Mouse (Mus musculus): ENCODE measurements around the gene Fam166a. TPM values are rescaled to one million over a fixed set of nuclear protein-coding genes. Genes with fewer than 3 reads are reported as not detected.

Gene Fam166a
- polyA plus RNA-seq, 1 experiment from 2014 or later, result not detected

GRCm38 (mm10) chr2:25200631-25201030 is 17.9 kb upstream of the Fam166a start:
- H3K4me1 ChIP-seq (replicated peaks), result peaks cover 15% of the 10 kb centered on the region
- 96% methylated on average over 2 of the region's 2 CpGs for WGBS
- peaks cover 17% of the 10 kb centered on the region for H3K27me3 ChIP-seq
- H3K27ac ChIP-seq, result no peak overlapping the region
- H3K9ac ChIP-seq (replicated peaks), result no peak overlapping the region
- no peaks in the 10 kb centered on the region for H3K9me3 ChIP-seq
- H3K36me3 ChIP-seq, result peaks cover 70% of the 10 kb centered on the region
- no peak for ATAC-seq (ENCODE audit: insufficient number of reproducible peaks, insufficient read depth, low FRiP score, low TSS enrichment, low read depth)
- no peak overlapping the region for H3K4me3 ChIP-seq (replicated peaks)
- H3K4me2 ChIP-seq, result no peak overlapping the region

GRCm38 (mm10) chr2:25203631-25204214 is 14.8 kb upstream of the Fam166a start:
- no peaks in the 10 kb centered on the region for H3K27me3 ChIP-seq
- no peak overlapping the region for H3K27ac ChIP-seq
- no peaks in the 10 kb centered on the region for H3K4me1 ChIP-seq (replicated peaks)
- no peaks in the 10 kb centered on the region for H3K9me3 ChIP-seq
- no peak overlapping the region for H3K9ac ChIP-seq (replicated peaks)
- H3K36me3 ChIP-seq, result peaks cover 96% of the 10 kb centered on the region
- no peak overlapping the region for H3K4me2 ChIP-seq
- whole genome bisulfite sequencing, result 68% methylated on average over 4 of the region's 4 CpGs
- H3K4me3 ChIP-seq (replicated peaks), result no peak overlapping the region
- ATAC-seq (ENCODE audit: insufficient number of reproducible peaks, insufficient read depth, low FRiP score, low TSS enrichment, low read depth), result no peak

- Histone ChIP-seq H3K4me3 (replicated peaks) (no peak overlapping the region), H3K27ac (no peak overlapping the region), H3K4me1 (replicated peaks) (peaks cover 14% of the 10 kb centered on the region), H3K9me3 (no peaks in the 10 kb centered on the region), H3K4me2 (no peak overlapping the region), H3K9ac (replicated peaks) (no peak overlapping the region), H3K36me3 (peaks cover 64% of the 10 kb centered on the region), H3K27me3 (no peaks in the 10 kb centered on the region)
- ATAC-seq (ENCODE audit: insufficient number of reproducible peaks, insufficient read depth, low FRiP score, low TSS enrichment, low read depth), result no peak
- WGBS, result 84% methylated on average over 1 of the region's 1 CpGs
Measured at GRCm38 (mm10) chr2:25207593-25207992, 11.0 kb upstream of the Fam166a start.

- peak overlapping the region; percentile 92 for H3K27ac ChIP-seq
- peaks cover 14% of the 10 kb centered on the region for H3K4me1 ChIP-seq (replicated peaks)
- H3K36me3 ChIP-seq, result peaks cover 33% of the 10 kb centered on the region
- H3K4me2 ChIP-seq, result peak overlapping the region; percentile 94
- no peaks in the 10 kb centered on the region for H3K9me3 ChIP-seq
- no peak for ATAC-seq (ENCODE audit: insufficient number of reproducible peaks, insufficient read depth, low FRiP score, low TSS enrichment, low read depth)
- peak overlapping the region; percentile 90 for H3K9ac ChIP-seq (replicated peaks)
- H3K27me3 ChIP-seq, result peaks cover 19% of the 10 kb centered on the region
- peak overlapping the region; percentile 83 for H3K4me3 ChIP-seq (replicated peaks)
- WGBS, result under 1% methylated on average over 24 of the region's 24 CpGs
Measured at GRCm38 (mm10) chr2:25210686-25211085, 7.9 kb upstream of the Fam166a start.

GRCm38 (mm10) chr2:25211121-25211670 is 7.3 kb upstream of the Fam166a start, which contains the start of gene Nelfb:
Gene Nelfb, minus strand, starts transcription at chr2:25211489.
- H3K27ac ChIP-seq, result peak within 1 kb of the TSS; percentile 92
- peaks cover 28% of the 10 kb centered on the region for H3K36me3 ChIP-seq
- H3K9ac ChIP-seq (replicated peaks), result peak within 1 kb of the TSS; percentile 90
- peak within 1 kb of the TSS; percentile 83 for H3K4me3 ChIP-seq (replicated peaks)
- no peaks in the 10 kb centered on the region for H3K9me3 ChIP-seq
- H3K4me1 ChIP-seq (replicated peaks), result peaks cover 14% of the 10 kb centered on the region
- under 1% methylated on average over 44 of the region's 44 CpGs for WGBS
- H3K27me3 ChIP-seq, result peaks cover 22% of the 10 kb centered on the region
- ATAC-seq (ENCODE audit: insufficient number of reproducible peaks, insufficient read depth, low FRiP score, low TSS enrichment, low read depth), result peak; percentile 85
- H3K4me2 ChIP-seq, result peak within 1 kb of the TSS; percentile 94

- Histone ChIP-seq H3K9ac (replicated peaks) (no peak overlapping the region), H3K9me3 (no peaks in the 10 kb centered on the region), H3K27me3 (peaks cover 22% of the 10 kb centered on the region), H3K4me3 (replicated peaks) (no peak overlapping the region), H3K4me2 (no peak overlapping the region), H3K36me3 (peaks cover 6% of the 10 kb centered on the region), H3K4me1 (replicated peaks) (peaks cover 14% of the 10 kb centered on the region), H3K27ac (no peak overlapping the region)
- ATAC-seq (ENCODE audit: insufficient number of reproducible peaks, insufficient read depth, low FRiP score, low TSS enrichment, low read depth), result no peak
- 55% methylated on average over 23 of the region's 23 CpGs for WGBS
Measured at GRCm38 (mm10) chr2:25213266-25213865, 5.2 kb upstream of the Fam166a start.

- Histone ChIP-seq H3K4me1 (replicated peaks) (peaks cover 10% of the 10 kb centered on the region), H3K4me3 (replicated peaks) (no peak within 1 kb of the TSS), H3K9ac (replicated peaks) (no peak within 1 kb of the TSS), H3K4me2 (no peak within 1 kb of the TSS), H3K36me3 (no peaks in the 10 kb centered on the region; the same call in 1 of the 2 replicates), H3K27ac (no peak within 1 kb of the TSS), H3K9me3 (no peaks in the 10 kb centered on the region), H3K27me3 (peaks cover 22% of the 10 kb centered on the region)
- WGBS, result 78% methylated on average over 3 of the region's 3 CpGs
- no peak for ATAC-seq (ENCODE audit: insufficient number of reproducible peaks, insufficient read depth, low FRiP score, low TSS enrichment, low read depth)
Measured at GRCm38 (mm10) chr2:25214444-25214843, 4.1 kb upstream of the Fam166a start, which contains the start of gene Stpg3. Gene Stpg3, minus strand, starts transcription at chr2:25214637.

- H3K36me3 ChIP-seq, result peaks cover 12% of the 10 kb centered on the region
- H3K9ac ChIP-seq (replicated peaks), result no peak overlapping the region
- H3K4me1 ChIP-seq (replicated peaks), result no peaks in the 10 kb centered on the region
- H3K27ac ChIP-seq, result no peak overlapping the region
- no peak for ATAC-seq (ENCODE audit: insufficient number of reproducible peaks, insufficient read depth, low FRiP score, low TSS enrichment, low read depth)
- H3K27me3 ChIP-seq, result peaks cover 22% of the 10 kb centered on the region
- H3K9me3 ChIP-seq, result no peaks in the 10 kb centered on the region
- H3K4me2 ChIP-seq, result no peak overlapping the region
- H3K4me3 ChIP-seq (replicated peaks), result no peak overlapping the region
- 61% methylated on average over 2 of the region's 2 CpGs for whole genome bisulfite sequencing
Measured at GRCm38 (mm10) chr2:25217666-25218065, 879 bp upstream of the Fam166a start.

- WGBS, result 63% methylated on average over 5 of the region's 5 CpGs
- no peaks in the 10 kb centered on the region for H3K9me3 ChIP-seq
- ATAC-seq (ENCODE audit: insufficient number of reproducible peaks, insufficient read depth, low FRiP score, low TSS enrichment, low read depth), result no peak
- peaks cover 21% of the 10 kb centered on the region for H3K36me3 ChIP-seq
- no peak overlapping the region for H3K9ac ChIP-seq (replicated peaks)
- no peak overlapping the region for H3K4me2 ChIP-seq
- H3K27me3 ChIP-seq, result no peaks in the 10 kb centered on the region
- no peak overlapping the region for H3K4me3 ChIP-seq (replicated peaks)
- H3K4me1 ChIP-seq (replicated peaks), result peaks cover 15% of the 10 kb centered on the region
- H3K27ac ChIP-seq, result no peak overlapping the region
Measured at GRCm38 (mm10) chr2:25221331-25221772, 2.8 kb downstream of the Fam166a start.

- H3K9me3 ChIP-seq, result no peaks in the 10 kb centered on the region
- peaks cover 21% of the 10 kb centered on the region for H3K36me3 ChIP-seq
- peak overlapping the region; percentile 80 for H3K9ac ChIP-seq (replicated peaks)
- WGBS, result 1% methylated on average over 53 of the region's 53 CpGs
- H3K4me1 ChIP-seq (replicated peaks), result peaks cover 15% of the 10 kb centered on the region
- no peaks in the 10 kb centered on the region for H3K27me3 ChIP-seq
- H3K27ac ChIP-seq, result peak overlapping the region; percentile 93
- peak overlapping the region; percentile 92 for H3K4me2 ChIP-seq
- peak; percentile 9; the same call in 1 of the 2 replicates for ATAC-seq (ENCODE audit: insufficient number of reproducible peaks, insufficient read depth, low FRiP score, low TSS enrichment, low read depth)
- H3K4me3 ChIP-seq (replicated peaks), result peak overlapping the region; percentile 87
Measured at GRCm38 (mm10) chr2:25223681-25224491, 5.3 kb downstream of the Fam166a start.

- no peaks in the 10 kb centered on the region for H3K9me3 ChIP-seq
- peaks cover 15% of the 10 kb centered on the region for H3K4me1 ChIP-seq (replicated peaks)
- peak within 1 kb of the TSS; percentile 80 for H3K9ac ChIP-seq (replicated peaks)
- ATAC-seq (ENCODE audit: insufficient number of reproducible peaks, insufficient read depth, low FRiP score, low TSS enrichment, low read depth), result no peak
- H3K27me3 ChIP-seq, result 0 out of 2 replicates have a peak, but pooled peaks cover 2% of the 10 kb centered on the region
- peak within 1 kb of the TSS; percentile 92 for H3K4me2 ChIP-seq
- peak within 1 kb of the TSS; percentile 96 for H3K27ac ChIP-seq
- H3K36me3 ChIP-seq, result peaks cover 21% of the 10 kb centered on the region
- peak within 1 kb of the TSS; percentile 87 for H3K4me3 ChIP-seq (replicated peaks)
- 0% methylated on average over 17 of the region's 17 CpGs for WGBS
Measured at GRCm38 (mm10) chr2:25224492-25224765, 5.9 kb downstream of the Fam166a start, which contains the start of gene Tubb4b. Gene Tubb4b, minus strand, starts transcription at chr2:25224702.
